9 mouse cellular contexts compared by ENCODE assay signal in the genomic region with DNA sequence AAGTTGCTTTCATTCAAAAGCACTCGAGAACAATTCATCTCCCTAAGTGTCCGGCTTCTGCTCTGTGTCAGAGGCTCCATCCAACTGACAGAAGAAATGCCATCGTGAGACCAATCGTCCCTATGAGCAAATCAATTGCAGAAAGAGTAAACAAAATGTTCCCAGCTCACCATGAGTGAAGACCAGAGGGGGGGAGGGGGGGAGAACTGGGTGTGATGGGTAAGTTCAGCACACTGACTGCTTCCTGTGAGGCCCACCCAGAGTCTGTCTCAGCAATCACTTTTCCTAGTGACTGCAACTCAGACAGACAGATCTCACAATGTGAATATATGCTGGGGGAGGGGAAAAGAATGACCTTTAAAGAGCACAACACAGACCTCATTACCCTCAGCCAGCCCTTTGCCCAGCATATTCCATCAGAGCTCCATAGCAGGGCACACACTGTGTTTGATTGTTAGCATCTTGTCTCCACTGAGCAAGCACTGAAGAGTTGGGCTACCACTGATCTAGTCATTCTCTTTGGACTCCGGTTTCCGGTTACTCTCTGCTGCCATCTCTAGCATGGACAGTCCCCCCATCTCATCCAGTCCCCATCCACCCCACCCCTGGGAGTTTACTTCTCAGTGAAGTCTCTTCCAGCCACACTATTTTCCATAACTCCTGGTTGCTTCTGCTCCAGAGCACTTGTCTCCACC. TPM values are rescaled to one million over a fixed set of nuclear protein-coding genes. Genes with fewer than 3 reads are reported as not detected.
DNase-seq lines count a peak whose midpoint lies in the region; ATAC-seq and TF ChIP-seq lines count a peak whose summit lies in the region.
"Had no signal": no experiment of that assay in that cellular context is flagged by ENCODE, and none has a peak within 500 bp of the region (broad histone marks: within the 10 kb centered on the region; RNA-seq: fewer than 3 reads in every experiment).

No protein-coding gene starts in this region.

- 21% methylated on average over 6 of the region's 6 CpGs for WGBS in heart, embryonic 16.5 days
- WGBS in heart, adult 2 months: 31% methylated on average over 6 of the region's 6 CpGs
- 18% methylated on average over 6 of the region's 6 CpGs for WGBS in hindbrain, embryonic 14.5 days
- WGBS in midbrain, embryonic 12.5 days: 22% methylated on average over 6 of the region's 6 CpGs

- TF ChIP-seq POLR2A in heart, adult 2 months (IDR thresholded peaks at IDR 0.05; ENCODE audit: insufficient read depth, low read depth, low read length): no peak

- no peak for ATAC-seq in heart, embryonic 16.5 days (replicated peaks; ENCODE audit: extremely low read depth, insufficient read depth, low FRiP score)
- no peak for ATAC-seq in hindbrain, embryonic 14.5 days (ENCODE audit: low FRiP score)
- no peak for ATAC-seq in midbrain, embryonic 12.5 days (ENCODE audit: low FRiP score, low read depth)

- no peaks in the 10 kb centered on the region for H3K36me3 ChIP-seq in heart, embryonic 16.5 days (ENCODE audit: control insufficient read depth, insufficient read depth)
- no peaks in the 10 kb centered on the region for H3K36me3 ChIP-seq in heart, adult 2 months (ENCODE audit: control insufficient read depth, insufficient read depth, low read length)
- no peaks in the 10 kb centered on the region for H3K36me3 ChIP-seq in hindbrain, embryonic 14.5 days (replicated peaks; ENCODE audit: control insufficient read depth, insufficient read depth)
- no peaks in the 10 kb centered on the region for H3K36me3 ChIP-seq in midbrain, embryonic 12.5 days

- H3K4me1 ChIP-seq in heart, embryonic 16.5 days (ENCODE audit: control insufficient read depth, insufficient read depth, low read length): peaks cover 65% of the 10 kb centered on the region
- no peaks in the 10 kb centered on the region; the same call in 1 of the 2 replicates for H3K4me1 ChIP-seq in heart, adult 2 months (ENCODE audit: control insufficient read depth, insufficient read depth, low read length)
- H3K4me1 ChIP-seq in hindbrain, embryonic 14.5 days (replicated peaks; ENCODE audit: control insufficient read depth, insufficient read depth, low read length): peaks cover 55% of the 10 kb centered on the region
- peaks cover 74% of the 10 kb centered on the region for H3K4me1 ChIP-seq in midbrain, embryonic 12.5 days

- H3K4me3 ChIP-seq in heart, embryonic 16.5 days (ENCODE audit: low read length): peak overlapping the region; percentile 88
- H3K4me3 ChIP-seq in heart, adult 2 months: no peak overlapping the region
- H3K4me3 ChIP-seq in hindbrain, embryonic 14.5 days (replicated peaks; ENCODE audit: low read length): peak overlapping the region; percentile 90; the same call in 1 of the 2 replicates
- peak overlapping the region; percentile 93 for H3K4me3 ChIP-seq in midbrain, embryonic 12.5 days

- H3K79me2 ChIP-seq in heart, adult 2 months (replicated peaks; ENCODE audit: control insufficient read depth, insufficient read depth, low read length): peaks cover 3% of the 10 kb centered on the region; the same call in 1 of the 2 replicates

- H3K27ac ChIP-seq in heart, embryonic 16.5 days (ENCODE audit: low read length): peak overlapping the region; percentile 3; the same call in 1 of the 2 replicates
- H3K27ac ChIP-seq in heart, adult 2 months: no peak overlapping the region
- peak overlapping the region; percentile 76 for H3K27ac ChIP-seq in hindbrain, embryonic 14.5 days
- peak overlapping the region; percentile 67 for H3K27ac ChIP-seq in midbrain, embryonic 12.5 days (replicated peaks)

- no peaks in the 10 kb centered on the region for H3K9me3 ChIP-seq in heart, embryonic 16.5 days (replicated peaks; ENCODE audit: control insufficient read depth, low read length)
- no peaks in the 10 kb centered on the region for H3K9me3 ChIP-seq in hindbrain, embryonic 14.5 days (ENCODE audit: control insufficient read depth, low read length)
- no peaks in the 10 kb centered on the region for H3K9me3 ChIP-seq in midbrain, embryonic 12.5 days

- no peak for DNase-seq in heart, adult 2 months
- DNase-seq in adipocyte (ENCODE audit: low spot score): peak; percentile 47
- no peak for DNase-seq in hindbrain, embryonic 14.5 days (ENCODE audit: low spot score)
- no peak for DNase-seq in frontal cortex, postnatal 10 days (ENCODE audit: low spot score in 2 of 2)
- no peak for DNase-seq in layer of hippocampus, postnatal 10 days (ENCODE audit: low spot score in 2 of 2)
- no peak for DNase-seq in left cerebral cortex, adult 9 months (ENCODE audit: low spot score in 2 of 2)

- peak overlapping the region; percentile 41; the same call in 1 of the 2 replicates for H3K9ac ChIP-seq in heart, embryonic 16.5 days (ENCODE audit: low read length)
- H3K9ac ChIP-seq in heart, adult 2 months (ENCODE audit: low read depth, low read length): no peak overlapping the region
- peak overlapping the region; percentile 24; the same call in 1 of the 2 replicates for H3K9ac ChIP-seq in hindbrain, embryonic 14.5 days
- H3K9ac ChIP-seq in midbrain, embryonic 12.5 days (replicated peaks): peak overlapping the region; percentile 39; the same call in 1 of the 2 replicates

- peaks cover 4% of the 10 kb centered on the region; the same call in 1 of the 2 replicates for H3K27me3 ChIP-seq in heart, embryonic 16.5 days (ENCODE audit: control insufficient read depth, insufficient read depth, low read length)
- no peaks in the 10 kb centered on the region; the same call in 1 of the 2 replicates for H3K27me3 ChIP-seq in heart, adult 2 months (ENCODE audit: control insufficient read depth, insufficient read depth, low read length)
- no peaks in the 10 kb centered on the region for H3K27me3 ChIP-seq in hindbrain, embryonic 14.5 days (ENCODE audit: control insufficient read depth, insufficient read depth, low read length)
- H3K27me3 ChIP-seq in midbrain, embryonic 12.5 days: peaks cover 19% of the 10 kb centered on the region

- intact Hi-C loops in heart, adult 2 months (cut with DNase I): no loop called here

- no peak for TF ChIP-seq EP300 in heart, adult 2 months (IDR thresholded peaks at IDR 0.05; ENCODE audit: insufficient read depth, low read depth, low read length)

- TF ChIP-seq CTCF in heart, adult 2 months (IDR thresholded peaks at IDR 0.05): no peak

- H3K4me2 ChIP-seq in heart, embryonic 16.5 days (ENCODE audit: low read depth, low read length): peak overlapping the region; percentile 82
- peak overlapping the region; percentile 88 for H3K4me2 ChIP-seq in hindbrain, embryonic 14.5 days (replicated peaks)
- peak overlapping the region; percentile 79 for H3K4me2 ChIP-seq in midbrain, embryonic 12.5 days (replicated peaks)

RNA-seq across cellular contexts. Expression of gene Racgap1, which starts 2.2 kb away (rescaled TPM):
- polyA plus RNA-seq in heart, embryonic 16.5 days (2015; fragmentation: Nextera tagmentation; extraction: Ambion mirVana): 129 and 134 TPM in 2 replicates
- 1 to 10 TPM; 1.5 to 1.9 TPM for total RNA-seq in heart, adult 2 months (2021)
- 1.6 and 2.0 TPM in 2 replicates for polyA plus RNA-seq in heart, adult 2 months (2012; rRNA removed)
- 44.9 and 51.3 TPM in 2 replicates for polyA plus RNA-seq in hindbrain, embryonic 14.5 days (2014; fragmentation: Nextera tagmentation; extraction: Ambion mirVana)
- 223 TPM in 2 replicates for polyA plus RNA-seq in midbrain, embryonic 12.5 days (2016; fragmentation: Nextera tagmentation; extraction: Ambion mirVana)
- 10 to 100 TPM; 13.6 TPM for total RNA-seq in layer of hippocampus, postnatal 10 days (2021)

RNA-seq across cellular contexts. Expression of gene Asic1, which starts 21.0 kb away (rescaled TPM):
- polyA plus RNA-seq in heart, embryonic 16.5 days (2015; fragmentation: Nextera tagmentation; extraction: Ambion mirVana): 1.6 TPM in 2 replicates
- total RNA-seq in heart, adult 2 months (2021): under 1 TPM; 0.42 to 0.50 TPM
- 1.3 TPM in 2 replicates for polyA plus RNA-seq in heart, adult 2 months (2012; rRNA removed)
- polyA plus RNA-seq in hindbrain, embryonic 14.5 days (2014; fragmentation: Nextera tagmentation; extraction: Ambion mirVana): 49.7 and 51.7 TPM in 2 replicates
- polyA plus RNA-seq in midbrain, embryonic 12.5 days (2016; fragmentation: Nextera tagmentation; extraction: Ambion mirVana): 36.0 and 43.7 TPM in 2 replicates
- 10 to 100 TPM; 50.7 to 54.6 TPM for total RNA-seq in layer of hippocampus, postnatal 10 days (2021)
- total RNA-seq: hematopoietic stem cell, adult 5-6 weeks had no signal

RNA-seq across cellular contexts. Expression of gene Aqp6, which starts 48.0 kb away (rescaled TPM):
- not detected in 2 replicates for polyA plus RNA-seq in heart, embryonic 16.5 days (2015; fragmentation: Nextera tagmentation; extraction: Ambion mirVana)
- total RNA-seq in heart, adult 2 months (2021): under 1 TPM; 0.18 to 0.27 TPM
- 0.08 and 0.18 TPM in 2 replicates for polyA plus RNA-seq in heart, adult 2 months (2012; rRNA removed)
- polyA plus RNA-seq in hindbrain, embryonic 14.5 days (2014; fragmentation: Nextera tagmentation; extraction: Ambion mirVana): 0.77 and 1.2 TPM in 2 replicates
- 0.20 TPM in 1 of 2 replicates, not detected in the other for polyA plus RNA-seq in midbrain, embryonic 12.5 days (2016; fragmentation: Nextera tagmentation; extraction: Ambion mirVana)
- not detected for total RNA-seq in layer of hippocampus, postnatal 10 days (2021)
- total RNA-seq: hematopoietic stem cell, adult 5-6 weeks had no signal

RNA-seq across cellular contexts. Expression of gene Smarcd1, which starts 52.7 kb away (rescaled TPM):
- polyA plus RNA-seq in heart, embryonic 16.5 days (2015; fragmentation: Nextera tagmentation; extraction: Ambion mirVana): 21.7 and 21.9 TPM in 2 replicates
- 10 to 100 TPM; 20.1 to 20.6 TPM for total RNA-seq in heart, adult 2 months (2021)
- 39.0 and 58.0 TPM in 2 replicates for polyA plus RNA-seq in heart, adult 2 months (2012; rRNA removed)
- 93.2 and 107 TPM in 2 replicates for polyA plus RNA-seq in hindbrain, embryonic 14.5 days (2014; fragmentation: Nextera tagmentation; extraction: Ambion mirVana)
- polyA plus RNA-seq in midbrain, embryonic 12.5 days (2016; fragmentation: Nextera tagmentation; extraction: Ambion mirVana): 141 and 157 TPM in 2 replicates
- 10 to 100 TPM; 89.4 to 94.3 TPM for total RNA-seq in layer of hippocampus, postnatal 10 days (2021)

RNA-seq across cellular contexts. Expression of gene Gm17349, which starts 56.1 kb away (rescaled TPM):
- not detected in 2 replicates for polyA plus RNA-seq in heart, embryonic 16.5 days (2015; fragmentation: Nextera tagmentation; extraction: Ambion mirVana)
- total RNA-seq in heart, adult 2 months (2021): 1 to 10 TPM; 3.7 to 4.1 TPM
- not detected in 2 replicates for polyA plus RNA-seq in heart, adult 2 months (2012; rRNA removed)
- not detected in 2 replicates for polyA plus RNA-seq in hindbrain, embryonic 14.5 days (2014; fragmentation: Nextera tagmentation; extraction: Ambion mirVana)
- not detected in 2 replicates for polyA plus RNA-seq in midbrain, embryonic 12.5 days (2016; fragmentation: Nextera tagmentation; extraction: Ambion mirVana)
- total RNA-seq in layer of hippocampus, postnatal 10 days (2021): 1 to 10 TPM; 1.5 to 2.2 TPM
- total RNA-seq: hematopoietic stem cell, adult 5-6 weeks had no signal

Comparison
In these comparisons a context has a peak if more than half of its experiments do, and no peak if none do; other contexts are left out.
1. RNA of gene Racgap1, which starts 2.2 kb away (polyA plus RNA-seq): 223 TPM in midbrain, embryonic 12.5 days, 129 to 134 TPM in heart, embryonic 16.5 days and 44.9 to 51.3 TPM in hindbrain, embryonic 14.5 days; 1.6 to 2.0 TPM in heart, adult 2 months; every median in the first group is over 10 times any median in the second.
2. RNA of gene Asic1, which starts 21.0 kb away (polyA plus RNA-seq): 49.7 to 51.7 TPM in hindbrain, embryonic 14.5 days and 36.0 to 43.7 TPM in midbrain, embryonic 12.5 days; 1.6 TPM in heart, embryonic 16.5 days and 1.3 TPM in heart, adult 2 months; every median in the first group is over 10 times any median in the second.
3. Peak in every context shown above with its lines, with median percentiles within 50 percentile points of each other: H3K4me2 ChIP-seq.